Mouse (Mus musculus) stomach, postnatal 0 days (tissue): Measurements from ENCODE around the gene Gm10645.

Experiments
- CTCF ChIP-seq: IDR thresholded peaks from 2 replicates; pipeline ENCODE4 v1.5.1; 2016; ENCODE audit warnings: antibody characterized with exemption, low read depth, mild to moderate bottlenecking, moderate library complexity
- EP300 ChIP-seq: optimal IDR thresholded peaks from 2 replicates; pipeline ENCODE3; 2016; ENCODE audit warnings: antibody characterized with exemption

DNA sequence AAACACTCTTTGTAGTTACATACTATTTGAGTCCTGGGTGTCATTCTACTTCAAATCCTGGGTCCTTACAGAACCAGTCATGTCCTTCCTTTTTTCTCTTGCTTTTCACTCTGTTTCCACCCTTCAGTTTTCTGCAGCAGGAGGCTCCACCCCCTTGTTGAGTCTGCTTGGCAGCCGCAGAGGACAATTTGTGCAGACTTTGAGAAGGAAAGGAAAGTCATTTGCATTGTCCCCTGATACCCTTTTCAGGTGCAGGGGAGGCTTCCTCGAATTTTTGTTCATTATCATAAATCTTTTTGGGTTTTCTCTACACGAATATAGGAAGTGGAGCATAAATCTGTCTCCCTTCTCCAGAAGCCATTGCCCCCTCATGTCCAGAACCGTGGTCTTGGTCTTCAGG is 13.5 kb downstream of the Gm10645 start:
- TF ChIP-seq CTCF (no peak), EP300 (no peak)
